Mouse (Mus musculus) neutrophil, adult 5-6 weeks (primary cell): ENCODE measurements at regions not wholly inside any gene's neighbourhood (a gene's known extent, or its start where the extent isn't known, plus 50 kb on each side); places are given as distances from the start of the nearest gene placed in this dataset.

ENCODE experiments used
- ATAC-seq: fragments of 151-379, 151-347 bp; 2 replicates; pipeline ENCODE4 v1.8.0; 2017; ENCODE audit warnings: mild to moderate bottlenecking, moderate TSS enrichment; ENCODE audit not compliant: insufficient number of reproducible peaks, poor library complexity, low FRiP score, severe bottlenecking; ENCODE audit errors: extremely low read depth

DNA sequence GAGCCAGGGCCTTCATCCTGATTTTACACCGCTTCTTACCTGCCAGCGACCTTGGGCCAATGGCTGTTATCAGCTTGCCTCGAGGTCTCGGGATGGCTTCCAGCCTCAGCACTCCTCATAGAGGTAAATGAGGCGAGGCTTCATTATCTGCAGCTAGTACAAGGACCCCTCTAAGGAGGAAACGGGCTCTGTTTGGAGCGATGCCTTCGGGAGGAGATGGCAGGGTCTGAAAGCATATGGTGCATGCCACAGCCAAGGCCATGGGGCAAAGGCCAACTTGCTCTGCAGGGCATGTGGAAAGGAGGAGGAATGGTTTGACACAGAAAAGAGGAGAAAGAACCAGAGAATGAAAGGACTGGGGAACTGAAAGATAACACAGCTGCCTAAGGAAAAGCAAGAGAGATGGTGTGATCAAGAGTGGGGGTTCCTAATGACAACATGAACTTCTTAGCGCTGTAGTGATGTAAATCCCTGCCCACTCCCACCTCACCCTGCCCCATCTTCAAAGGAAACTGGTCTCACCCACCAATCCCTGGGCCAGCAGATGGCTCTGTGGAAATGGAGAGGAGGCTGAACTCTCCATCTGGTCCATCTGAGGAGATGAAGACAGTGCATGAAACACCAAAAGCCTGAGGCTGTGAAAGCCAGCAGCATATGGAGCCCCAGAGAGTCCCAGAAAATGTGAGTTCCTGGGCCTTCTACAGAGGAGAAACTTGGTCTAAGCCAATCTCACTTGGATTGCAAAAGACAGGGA, 134.0 kb downstream of the Rplp1 start:
- no peak for ATAC-seq

DNA sequence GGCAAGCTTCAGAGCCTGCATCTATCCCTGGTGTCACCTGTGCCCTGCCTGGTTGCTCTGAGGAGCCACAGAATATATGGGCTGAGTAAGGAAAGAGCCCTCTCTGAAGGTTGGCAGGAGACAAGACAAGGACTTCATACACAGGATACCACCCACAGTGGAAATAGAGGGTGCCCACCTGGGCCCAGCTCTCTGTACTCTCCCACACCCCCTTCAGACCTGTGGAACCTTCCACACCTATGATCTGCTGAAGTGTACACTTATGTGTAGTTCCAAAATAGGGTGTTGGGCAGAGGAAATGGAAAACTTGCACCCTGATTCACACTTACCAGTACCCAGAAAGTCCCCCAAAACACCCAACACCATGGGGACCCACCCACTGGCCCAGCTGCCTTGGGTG, 135.2 kb downstream of the Rplp1 start:
- ATAC-seq, result no peak

DNA sequence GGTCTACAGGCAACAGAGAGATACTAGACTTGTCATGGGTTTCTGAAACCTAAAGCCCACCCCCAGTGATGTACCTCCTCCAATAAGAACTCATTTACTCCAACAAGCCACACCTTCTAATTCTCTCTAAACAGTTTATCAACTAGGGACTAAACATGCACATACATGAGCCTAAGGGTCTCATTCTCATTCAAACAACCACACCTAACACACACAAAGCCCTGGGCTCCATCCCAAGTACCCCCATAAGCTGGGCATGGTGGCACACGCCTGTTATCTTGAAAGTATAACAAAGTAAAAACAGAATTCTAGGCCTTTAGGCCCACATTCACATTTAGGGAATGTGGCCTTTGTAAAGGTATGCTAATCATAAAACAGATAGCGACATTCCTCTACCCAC, 137.9 kb downstream of the Rplp1 start:
- ATAC-seq, result no peak

DNA sequence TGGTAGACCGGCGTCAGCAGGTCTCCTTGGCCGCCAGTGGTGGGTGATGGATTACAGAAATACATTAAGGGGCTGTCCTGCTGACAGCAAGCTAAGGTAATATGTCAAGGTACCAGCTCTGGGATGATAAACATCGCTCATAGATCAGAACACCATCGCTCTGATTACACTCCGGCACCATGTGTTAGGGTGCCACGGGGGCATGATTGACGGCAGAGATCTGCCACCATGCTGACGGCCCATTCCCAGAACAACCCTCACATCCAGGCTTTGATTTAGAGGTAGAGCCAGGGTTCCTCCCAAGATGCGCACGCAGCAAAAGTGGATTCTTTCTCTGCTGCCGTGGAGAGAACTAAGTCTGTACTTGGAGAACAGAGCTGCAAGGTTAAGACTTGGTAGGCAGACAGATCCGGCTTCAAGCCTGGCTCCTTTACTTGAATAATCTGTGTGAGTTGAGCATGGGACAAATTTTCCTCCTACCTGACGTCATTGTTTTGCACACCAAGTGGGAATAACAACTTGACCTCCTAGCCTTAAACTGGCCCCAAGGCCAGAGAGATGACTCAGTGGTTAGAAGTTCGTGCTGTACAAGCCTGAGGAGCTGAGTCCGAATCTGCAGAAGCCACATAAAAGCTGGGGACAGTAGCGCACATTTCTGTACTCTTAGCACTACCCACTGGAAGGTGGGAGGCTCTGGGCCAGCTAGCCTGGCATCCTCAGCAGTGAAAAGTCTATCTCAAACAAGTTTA, 144.0 kb downstream of the Rplp1 start:
- no peak for ATAC-seq

DNA sequence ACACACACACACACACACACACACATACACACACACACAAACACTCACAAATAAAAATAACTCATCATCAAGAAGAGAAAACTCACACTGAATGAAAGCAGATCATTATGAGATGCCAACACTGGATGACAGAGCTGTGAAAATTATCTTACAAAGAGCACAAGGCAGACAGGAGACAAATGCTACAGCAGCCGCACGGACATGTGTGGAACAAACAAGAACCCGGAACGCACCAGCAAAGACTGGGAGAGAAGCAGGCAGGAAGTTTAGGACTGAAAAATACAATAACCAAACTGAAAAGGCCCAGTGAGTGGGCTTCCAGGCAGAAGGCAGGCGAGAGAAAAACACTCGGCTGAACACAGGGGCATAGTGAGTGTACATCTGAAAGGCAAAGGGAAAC, 148.2 kb downstream of the Rplp1 start:
- ATAC-seq, result no peak

DNA sequence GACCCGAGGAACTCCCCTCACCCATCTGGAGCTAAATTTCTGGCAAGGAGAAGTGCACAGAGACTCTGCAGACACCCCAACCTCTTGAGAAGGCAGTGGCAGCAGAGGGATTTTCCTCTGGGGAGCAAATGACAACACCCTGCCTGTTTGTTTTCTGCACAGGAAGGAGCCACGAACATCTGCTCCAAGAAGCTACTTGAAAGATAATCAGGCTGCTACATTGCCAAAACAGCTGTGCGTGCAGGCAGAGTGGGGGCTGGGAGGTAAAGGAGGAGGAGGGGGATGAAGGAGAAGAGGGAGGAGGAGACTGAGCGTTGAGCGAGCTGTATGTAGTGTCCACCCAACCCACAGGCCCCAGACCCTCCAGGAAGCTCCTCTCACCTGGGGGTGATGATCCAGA, 149.0 kb downstream of the Rplp1 start:
- no peak for ATAC-seq

DNA sequence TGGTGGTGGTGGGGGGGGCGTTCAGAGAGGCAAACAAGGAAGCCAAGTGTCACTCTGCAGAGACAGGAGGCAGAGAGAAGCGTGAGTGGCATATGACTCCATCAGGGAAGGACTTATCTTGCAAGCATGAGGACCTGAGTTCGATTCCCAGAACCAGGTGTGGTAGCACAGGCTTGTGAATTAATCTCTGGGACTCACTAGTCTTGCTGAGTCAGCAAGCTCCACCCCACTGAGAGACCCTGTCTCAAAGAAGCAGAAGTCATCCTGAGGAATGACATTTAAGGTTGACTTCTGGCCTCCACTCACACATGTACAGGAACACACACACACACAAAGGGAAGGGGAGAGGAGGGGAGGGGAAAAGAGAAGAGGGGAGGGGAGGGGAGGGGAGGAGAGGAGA, 156.5 kb downstream of the Rplp1 start:
- ATAC-seq, result no peak

DNA sequence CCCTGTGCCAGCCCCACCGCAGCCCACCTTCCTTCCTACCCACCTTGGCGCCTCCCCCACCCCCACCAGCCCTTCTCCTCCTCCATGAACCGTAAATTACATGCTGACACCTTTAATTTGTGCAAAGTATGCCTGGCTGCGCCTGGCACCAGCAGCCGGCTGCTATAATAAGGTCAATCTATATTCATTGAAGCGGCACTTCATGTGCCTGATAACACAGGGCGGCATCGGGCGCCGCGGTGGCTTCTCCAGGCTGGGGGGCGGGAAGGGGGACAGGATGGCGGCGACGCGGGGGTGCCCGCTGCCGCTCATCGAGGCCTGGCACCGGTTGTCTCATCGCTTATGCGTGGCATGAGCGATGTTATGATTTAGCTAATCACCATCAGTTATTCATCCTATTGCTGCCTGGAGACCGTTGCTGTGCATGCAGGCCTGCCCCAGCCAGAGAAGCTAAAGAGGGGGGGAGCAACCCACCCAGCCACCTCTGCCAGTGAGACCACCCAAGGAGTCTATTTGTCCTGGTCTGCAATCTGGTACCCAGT, 157.5 kb downstream of the Rplp1 start:
- no peak for ATAC-seq

DNA sequence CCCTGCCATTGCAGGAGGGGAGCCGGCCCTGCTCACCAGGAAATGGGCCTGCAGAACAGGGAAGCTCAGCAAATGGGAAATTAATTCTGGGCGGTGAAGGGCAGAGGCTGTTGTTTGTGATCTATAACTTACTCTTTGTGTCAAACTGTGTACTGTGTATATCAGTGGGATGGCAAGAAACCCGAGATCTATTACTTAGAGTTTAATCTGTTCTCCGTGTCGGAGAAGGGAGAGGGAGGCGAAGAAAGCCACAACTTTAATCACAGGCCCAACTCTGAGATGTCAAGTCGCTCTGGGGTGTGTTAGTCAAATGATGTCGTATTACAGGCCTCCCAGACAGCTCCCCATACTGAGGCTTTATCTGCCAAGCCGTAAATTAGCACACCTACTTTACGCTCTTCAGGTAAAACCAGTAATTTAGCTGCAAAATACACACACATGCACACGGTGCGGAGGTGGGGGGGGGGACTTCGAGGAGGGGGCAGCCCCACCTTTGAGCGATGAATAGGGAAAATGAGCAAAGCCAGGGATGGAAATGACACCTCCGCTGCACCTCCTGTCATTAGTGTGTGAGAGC, 158.0 kb downstream of the Rplp1 start:
- no peak for ATAC-seq

DNA sequence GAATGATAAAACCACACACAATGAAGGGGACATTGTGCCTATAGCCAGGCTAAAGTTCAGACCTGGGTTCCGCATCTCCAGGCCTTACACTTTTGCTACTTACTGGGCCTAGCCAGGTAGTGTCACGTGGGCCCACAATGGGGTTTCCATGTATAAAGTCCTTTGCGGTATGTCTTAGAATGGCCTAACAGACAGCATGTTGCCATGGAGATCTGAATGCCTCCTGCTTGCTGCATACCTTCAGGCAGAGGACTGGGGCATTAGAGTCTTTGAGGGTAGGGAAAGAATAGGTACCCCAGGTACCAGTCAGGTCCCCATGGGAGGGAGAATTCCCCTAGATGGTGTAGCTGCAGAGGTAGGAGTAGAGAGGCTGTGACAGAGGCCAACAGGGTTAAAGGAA, 159.0 kb downstream of the Rplp1 start:
- no peak for ATAC-seq

DNA sequence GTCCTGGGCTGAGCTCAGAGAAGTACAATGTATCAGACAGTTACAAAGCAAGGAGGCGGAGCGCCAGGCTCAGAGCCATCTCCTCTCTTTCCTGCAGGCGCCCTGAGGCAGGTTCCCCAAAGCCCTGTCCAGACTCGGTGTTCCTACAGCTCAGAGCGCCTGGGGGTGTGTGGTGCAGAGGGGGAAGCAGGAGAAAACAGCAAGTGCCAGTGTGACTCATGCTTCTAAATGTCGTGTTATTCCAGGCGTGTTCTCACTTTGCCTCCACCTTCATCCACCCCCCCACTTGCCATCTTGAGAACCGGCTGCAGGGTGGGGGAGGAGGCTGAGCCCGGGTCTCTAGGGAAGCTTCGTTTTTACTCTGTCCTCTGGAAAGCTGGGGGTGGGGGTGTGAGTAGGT, 160.5 kb downstream of the Rplp1 start:
- ATAC-seq, result no peak

DNA sequence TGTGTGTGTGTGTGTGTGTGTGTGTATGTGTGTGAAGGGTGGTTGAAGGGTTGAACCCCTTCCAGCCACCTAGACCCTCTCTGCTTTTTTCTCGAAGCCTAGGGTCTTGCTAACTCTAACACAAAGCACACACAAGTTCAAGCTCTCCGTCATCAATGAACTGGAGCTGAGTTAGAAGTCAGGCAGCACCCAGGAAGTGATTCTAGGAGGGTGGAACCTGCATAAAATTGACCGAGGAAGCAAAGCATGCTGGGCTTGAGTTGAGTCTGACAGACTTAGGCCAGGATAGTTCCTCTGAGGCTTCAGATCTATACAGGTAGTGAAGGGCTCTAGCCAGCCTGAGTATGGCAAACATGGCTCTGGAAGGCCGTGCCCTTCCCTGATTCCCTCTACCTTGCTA, 165.1 kb downstream of the Rplp1 start:
- no peak for ATAC-seq

DNA sequence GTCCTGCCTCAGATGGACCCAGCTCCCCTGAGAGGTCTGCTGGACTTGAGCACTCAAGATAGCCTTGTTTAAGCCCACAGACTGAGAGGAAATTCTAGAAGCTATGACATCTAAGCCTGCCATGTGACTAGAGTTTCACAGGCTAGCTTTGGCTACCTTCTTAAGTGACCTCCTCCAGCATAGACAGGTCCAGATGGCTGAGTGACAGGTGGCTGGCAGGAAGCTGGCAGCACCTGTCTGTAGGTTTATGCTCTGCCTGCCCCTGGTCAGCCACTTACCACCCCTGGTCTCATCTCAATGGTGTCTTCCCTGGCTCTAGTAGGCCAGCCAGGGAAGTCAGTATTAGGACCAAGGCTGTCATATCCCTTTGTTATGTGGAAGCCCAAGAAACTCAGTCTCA, 165.9 kb downstream of the Rplp1 start:
- ATAC-seq, result no peak

DNA sequence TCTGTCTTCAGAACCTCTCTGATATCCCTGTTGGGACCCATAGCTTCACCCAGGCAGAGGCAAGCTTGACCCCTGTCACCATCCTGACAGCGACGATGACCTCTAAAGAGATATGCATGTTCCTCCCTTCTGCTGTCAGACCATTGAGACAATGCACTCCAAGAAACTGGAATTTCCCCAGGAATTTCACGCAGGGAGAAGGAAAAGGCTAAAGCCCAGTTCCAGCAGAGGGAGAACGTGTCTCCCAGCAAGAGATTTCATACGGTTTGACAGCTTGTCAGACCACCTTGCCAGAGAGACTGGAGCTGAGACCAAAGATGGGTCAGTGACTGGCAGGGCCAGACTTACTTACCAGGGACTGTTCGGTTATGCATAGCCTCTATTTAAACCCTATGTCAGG, 167.9 kb downstream of the Rplp1 start:
- no peak for ATAC-seq

DNA sequence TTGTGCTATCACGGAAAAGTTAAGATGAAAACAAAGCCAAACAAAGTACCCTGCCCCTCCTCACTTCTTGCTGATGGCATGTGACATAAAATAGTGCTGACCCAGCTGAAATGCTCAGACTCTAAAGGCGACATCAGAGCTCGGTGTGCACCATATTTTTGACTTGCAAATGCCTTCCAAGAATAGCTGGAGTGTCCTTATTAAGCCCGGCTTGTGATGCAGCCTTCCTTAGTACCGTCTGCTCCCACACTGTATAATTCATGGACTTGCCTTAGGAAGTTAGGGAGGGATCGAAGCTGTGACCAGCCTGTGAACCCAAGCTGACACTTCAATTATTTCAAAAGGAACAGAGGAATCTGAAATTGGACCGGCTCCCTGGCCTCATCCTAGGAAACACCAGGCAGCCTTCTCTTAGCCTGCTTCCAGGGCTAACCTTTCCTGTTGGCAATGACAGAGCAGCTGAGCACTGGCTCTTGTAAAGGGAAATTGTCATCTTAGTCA, 169.0 kb downstream of the Rplp1 start:
- ATAC-seq, result no peak

DNA sequence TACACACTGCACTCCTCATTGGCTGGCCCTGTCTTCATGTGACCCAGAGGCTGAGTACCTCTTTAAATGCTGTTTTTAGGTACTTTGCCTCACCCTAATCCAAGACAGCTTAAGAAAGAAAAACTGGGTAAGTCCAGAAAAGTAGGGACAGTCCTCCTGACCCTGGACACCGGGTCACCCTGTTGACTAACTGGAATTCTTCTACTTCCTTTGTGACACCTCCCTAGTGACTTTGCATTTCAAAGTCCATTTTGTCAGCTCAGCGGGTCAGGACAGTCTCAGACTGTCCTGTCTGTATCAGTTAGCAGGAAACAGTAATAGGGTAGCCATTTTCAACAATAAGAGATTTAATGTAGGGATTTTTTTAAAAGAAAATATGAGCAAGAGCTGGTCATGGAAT, 180.8 kb downstream of the Rplp1 start:
- ATAC-seq, result no peak

DNA sequence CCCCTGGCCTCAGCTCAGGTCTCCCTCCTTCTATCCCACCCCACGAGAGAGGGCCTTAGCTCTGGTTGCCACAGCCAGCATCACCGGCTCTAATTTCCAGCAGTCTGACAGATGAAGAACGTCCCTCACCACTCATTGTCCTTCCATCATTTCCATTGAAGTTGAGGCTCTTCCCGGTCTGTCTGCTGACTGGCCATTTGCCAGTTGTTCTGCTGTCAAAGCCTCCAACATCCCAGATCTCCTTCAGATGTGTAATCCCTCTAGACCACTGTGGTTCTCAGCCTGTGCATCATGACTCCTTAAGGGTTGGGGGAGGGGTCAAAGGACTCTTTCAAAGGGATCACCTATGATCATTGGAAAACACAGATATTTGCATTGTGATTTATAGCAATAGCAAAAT, 181.6 kb downstream of the Rplp1 start:
- ATAC-seq, result no peak

DNA sequence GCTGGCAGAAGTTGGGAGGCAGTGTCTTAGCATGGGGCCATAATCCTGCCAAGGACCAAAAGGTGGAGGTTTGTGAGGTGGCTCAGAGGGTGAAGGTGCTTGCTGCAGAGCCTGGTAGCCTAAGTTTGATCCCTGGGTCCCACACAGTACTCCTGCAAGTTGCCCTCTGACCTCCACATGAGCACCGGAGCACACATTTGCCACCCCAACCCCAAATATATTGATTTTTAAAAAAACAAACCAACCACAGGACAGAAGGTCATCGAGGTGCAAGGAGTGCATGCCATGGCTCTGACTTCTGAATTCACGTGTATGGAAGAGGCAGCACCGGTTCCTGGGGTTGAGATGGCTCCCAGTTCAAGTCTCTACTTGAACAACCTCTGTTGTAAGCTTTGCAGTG, 186.2 kb downstream of the Rplp1 start:
- no peak for ATAC-seq

DNA sequence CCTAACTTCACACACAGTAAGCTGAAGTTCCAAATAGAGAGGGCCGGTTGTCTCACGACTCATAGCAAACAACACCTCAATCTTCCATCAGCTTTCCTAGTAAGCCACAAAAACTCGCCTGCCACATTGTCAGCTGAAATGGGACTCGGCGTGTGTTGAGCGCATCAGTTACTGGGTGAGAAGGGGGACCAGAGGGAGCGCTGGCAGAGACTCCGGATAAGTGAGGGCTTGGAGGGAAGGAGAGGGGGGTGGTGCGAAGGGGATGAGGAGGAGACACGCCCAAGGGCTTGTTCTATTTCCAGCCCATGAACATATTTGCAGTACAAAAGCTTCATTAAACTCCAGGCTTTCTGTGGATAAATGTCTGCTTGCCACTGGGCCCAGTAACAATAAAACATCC, 186.7 kb downstream of the Rplp1 start:
- ATAC-seq, result no peak

DNA sequence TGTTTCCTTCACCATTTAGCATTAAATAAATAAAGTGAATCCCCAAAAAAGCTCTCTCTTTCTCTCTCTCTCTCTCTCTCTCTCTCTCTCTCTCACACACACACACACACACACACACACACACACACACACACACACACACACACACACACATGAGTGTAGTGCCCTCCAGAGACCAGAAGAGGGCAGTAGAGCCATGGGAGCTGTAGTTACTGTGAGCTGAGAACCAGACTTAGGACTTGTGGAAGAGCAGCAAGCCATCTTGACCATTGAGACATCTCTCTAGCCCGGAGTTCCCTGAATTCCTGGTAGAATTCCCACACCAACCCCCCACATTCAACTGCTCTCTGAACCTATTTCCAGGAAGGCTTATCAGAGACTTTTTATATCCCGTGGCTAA, 190.3 kb downstream of the Rplp1 start:
- ATAC-seq, result peak; percentile 32; the same call in 1 of the 2 replicates
